Mouse (Mus musculus): ENCODE results near the gene Rai1.

The Rai1 gene

GRCm38 (mm10) chr11:60104810-60105592 lies at the start of gene Rai1:
Gene Rai1 (plus strand): TSS chr11:60105013.
- DNase-seq, result peak; percentile 98

GRCm38 (mm10) chr11:60056520-60056919 lies 48.3 kb upstream of the Rai1 start:
- DNase-seq, result no peak

GRCm38 (mm10) chr11:60057987-60058386 lies 46.8 kb upstream of the Rai1 start:
- no peak for DNase-seq

- DNase-seq, result no peak
Measured at GRCm38 (mm10) chr11:60058441-60058840, 46.4 kb upstream of the Rai1 start.

GRCm38 (mm10) chr11:60060026-60060425 lies 44.8 kb upstream of the Rai1 start:
- DNase-seq, result no peak

- DNase-seq, result no peak
Measured at GRCm38 (mm10) chr11:60061504-60062006, 43.3 kb upstream of the Rai1 start.

GRCm38 (mm10) chr11:60065267-60065666 lies 39.5 kb upstream of the Rai1 start:
- no peak for DNase-seq

GRCm38 (mm10) chr11:60067646-60068045 lies 37.2 kb upstream of the Rai1 start:
- DNase-seq, result no peak

- no peak for DNase-seq
Measured at GRCm38 (mm10) chr11:60068631-60069030, 36.2 kb upstream of the Rai1 start.

GRCm38 (mm10) chr11:60070599-60070998 lies 34.2 kb upstream of the Rai1 start:
- DNase-seq, result peak; percentile 69

GRCm38 (mm10) chr11:60071221-60071620 lies 33.6 kb upstream of the Rai1 start:
- DNase-seq, result no peak

GRCm38 (mm10) chr11:60073121-60073520 lies 31.7 kb upstream of the Rai1 start:
- no peak for DNase-seq

GRCm38 (mm10) chr11:60073936-60074502 lies 30.8 kb upstream of the Rai1 start:
- no peak for DNase-seq

- no peak for DNase-seq
Measured at GRCm38 (mm10) chr11:60076183-60076582, 28.6 kb upstream of the Rai1 start.

GRCm38 (mm10) chr11:60076790-60077189 lies 28.0 kb upstream of the Rai1 start:
- DNase-seq, result peak; percentile 77

- DNase-seq, result peak; percentile 85
Measured at GRCm38 (mm10) chr11:60084589-60084988, 20.2 kb upstream of the Rai1 start.

GRCm38 (mm10) chr11:60086676-60087075 lies 18.1 kb upstream of the Rai1 start:
- DNase-seq, result no peak

GRCm38 (mm10) chr11:60088947-60089346 lies 15.9 kb upstream of the Rai1 start:
- peak; percentile 36 for DNase-seq

GRCm38 (mm10) chr11:60090696-60091421 lies 14.0 kb upstream of the Rai1 start:
- no peak for DNase-seq

- no peak for DNase-seq
Measured at GRCm38 (mm10) chr11:60091422-60091761, 13.4 kb upstream of the Rai1 start.

GRCm38 (mm10) chr11:60093227-60093626 lies 11.6 kb upstream of the Rai1 start:
- DNase-seq, result no peak

GRCm38 (mm10) chr11:60093984-60094587 lies 10.7 kb upstream of the Rai1 start:
- no peak for DNase-seq
